Mouse (Mus musculus) midbrain, postnatal 0 days (tissue): ENCODE data around the gene Ccne1. TPM values are rescaled to one million over a fixed set of nuclear protein-coding genes. Genes with fewer than 3 reads are reported as not detected.
"Not testable (repeated sequence)": the region's sequence is repeated elsewhere in the genome, so short reads cannot be mapped to it uniquely, and the experiment has no call there.

Source experiments
- ATAC-seq: fragments of 200-750 bp; cut with Nextera tagmentation; 2 replicates; pipeline ENCODE4 v1.8.0; 2017; ENCODE audit warnings: moderate number of reproducible peaks, mild to moderate bottlenecking, moderate TSS enrichment, moderate library complexity; ENCODE audit not compliant: low FRiP score
- DNase-seq: peaks from one replicate; pipeline ENCODE4 v3.0.0-alpha.2; 2015; ENCODE audit warnings: low spot score
- H3K27ac ChIP-seq: fragments of 300-500 bp; sonication (generic); 2 replicates; pipeline ENCODE4 v1.5.1; 2014; ENCODE audit warnings: low read depth, mild to moderate bottlenecking, low read length, mixed read lengths
- H3K27me3 ChIP-seq: fragments of 300-500 bp; sonication (generic); 2 replicates; pipeline ENCODE4 v1.6.1; 2014; ENCODE audit warnings: low read length, control low read depth, mixed read lengths; ENCODE audit not compliant: insufficient read depth
- H3K36me3 ChIP-seq: fragments of 300-500 bp; sonication (generic); 2 replicates; pipeline ENCODE4 v1.6.1; 2014; ENCODE audit warnings: low read length, control low read depth, mixed read lengths; ENCODE audit not compliant: insufficient read depth
- H3K4me1 ChIP-seq: fragments of 300-500 bp; sonication (generic); 2 replicates; pipeline ENCODE4 v1.6.1; 2014; ENCODE audit warnings: mild to moderate bottlenecking, control low read depth, antibody characterized with exemption, low read length, mixed read lengths; ENCODE audit not compliant: insufficient read depth
- H3K4me2 ChIP-seq: fragments of 300-500 bp; sonication (generic); 2 replicates; pipeline ENCODE4 v1.6.1; 2014; ENCODE audit warnings: low read depth, mild to moderate bottlenecking, low read length, mixed read lengths; ENCODE audit not compliant: poor library complexity, severe bottlenecking
- H3K4me3 ChIP-seq: fragments of 300-500 bp; sonication (generic); 2 replicates; pipeline ENCODE4 v1.5.1; 2014; ENCODE audit warnings: low read depth, mild to moderate bottlenecking, low read length, moderate library complexity
- H3K9ac ChIP-seq: fragments of 300-500 bp; sonication (generic); replicated peaks from 2 replicates; pipeline ENCODE4 v1.6.1; 2014; ENCODE audit warnings: mild to moderate bottlenecking, low read length, moderate library complexity, mixed read lengths; ENCODE audit not compliant: poor library complexity, severe bottlenecking
- H3K9me3 ChIP-seq: fragments of 300-500 bp; sonication (generic); 2 replicates; pipeline ENCODE4 v1.6.1; 2016; ENCODE audit warnings: low read length, control low read depth
- CTCF ChIP-seq: IDR thresholded peaks from 2 replicates; pipeline ENCODE4 v1.5.1; 2016; ENCODE audit warnings: antibody characterized with exemption, mild to moderate bottlenecking
- WGBS: fragments of 180-500 bp; shearing (Covaris S2); extraction: QIAGEN DNeasy Blood & Tissue Kit; methylation state at CpG from one replicate; pipeline ENCODE4 v1.1.7; 2014; 5-methylcytosine and 5-hydroxymethylcytosine counted together
- polyA plus RNA-seq: library from polyadenylated mRNA; unstranded; fragments of >200 nt; fragmentation: Nextera tagmentation; extraction: Ambion mirVana; gene quantifications from 2 replicates; pipeline ENCODE4 v1.2.1, GENCODE M21; 2015
- total RNA-seq: library from RNA; depleted of rRNA; stranded (reverse); fragments of >200 nt; gene quantifications from 2 replicates; pipeline ENCODE4 v1.2.3, GENCODE M21; 2014

Ccne1 gene
- total and polyA plus RNA-seq, 2 experiments from 2014 or later, result 9.5 to 13.2 TPM

DNA sequence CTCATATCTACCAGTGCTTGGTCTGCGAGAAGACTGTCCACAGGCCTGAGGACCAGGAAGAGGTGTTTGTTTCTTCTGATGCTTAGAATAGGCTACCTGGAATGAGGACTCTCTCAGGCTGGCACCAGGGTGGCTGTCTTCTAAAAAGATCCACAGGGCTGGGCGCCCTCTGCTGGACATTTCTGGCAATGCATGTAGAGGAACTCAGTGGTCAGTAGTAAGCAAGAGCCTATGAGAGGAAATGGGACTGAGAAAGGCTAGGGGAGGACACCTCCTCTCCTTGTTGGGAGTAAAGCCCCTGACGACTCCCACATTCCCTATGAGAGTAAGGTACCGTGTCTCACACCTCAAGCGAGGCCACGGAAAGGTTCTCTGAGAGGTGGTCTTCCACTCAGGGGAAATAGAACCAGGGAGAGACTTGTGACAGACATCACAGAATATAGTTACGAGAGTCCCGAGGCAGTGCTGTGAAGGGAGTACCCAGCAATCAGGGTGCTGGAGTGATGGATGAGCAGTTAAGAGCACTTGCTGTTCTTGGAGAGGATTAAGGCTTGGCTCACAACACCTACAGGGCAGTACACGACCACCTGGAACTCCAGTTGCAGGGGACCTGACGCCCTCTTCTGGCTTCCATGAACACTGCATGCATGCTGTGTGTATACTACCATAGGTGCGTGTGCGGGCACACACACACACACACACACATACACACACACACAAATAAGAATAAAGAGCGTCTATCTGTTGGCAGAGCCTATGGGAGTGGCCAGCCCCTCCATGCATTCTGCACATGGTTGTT is 34.6 kb upstream of the Ccne1 start:
- Histone ChIP-seq H3K4me1 (no peaks in the 10 kb centered on the region), H3K9ac (no peak overlapping the region), H3K4me3 (no peak overlapping the region), H3K4me2 (no peak overlapping the region), H3K36me3 (no peaks in the 10 kb centered on the region), H3K9me3 (no peaks in the 10 kb centered on the region), H3K27ac (no peak overlapping the region), H3K27me3 (no peaks in the 10 kb centered on the region)
- 61% methylated on average over 13 of the region's 13 CpGs for WGBS
- TF ChIP-seq CTCF, result peak; percentile 97
- peak; percentile 93 for DNase-seq
- ATAC-seq, result peak; percentile 47

DNA sequence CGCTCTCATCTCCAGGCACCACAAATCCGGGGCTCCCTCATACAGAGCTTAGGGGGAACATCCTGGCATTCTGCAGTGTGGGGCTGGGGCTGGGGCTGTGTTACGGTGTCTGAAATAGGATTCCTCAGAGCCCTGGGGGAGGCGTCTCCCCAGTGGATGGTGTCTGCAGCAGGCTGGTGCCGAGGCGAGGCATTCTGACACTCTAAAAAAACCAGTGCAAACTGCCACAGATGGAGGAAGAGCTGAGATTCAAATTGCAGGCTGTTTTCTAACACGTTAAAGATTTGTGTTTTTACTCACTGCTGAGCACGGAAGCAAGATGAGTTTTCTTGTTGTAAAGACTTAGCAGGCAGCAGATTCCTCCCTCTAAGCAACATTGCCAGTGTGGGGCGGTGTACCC is 33.0 kb upstream of the Ccne1 start:
- H3K36me3 ChIP-seq, result no peaks in the 10 kb centered on the region
- WGBS, result 61% methylated on average over 9 of the region's 9 CpGs
- no peak overlapping the region for H3K4me3 ChIP-seq
- no peak for TF ChIP-seq CTCF
- no peak overlapping the region for H3K27ac ChIP-seq
- H3K9me3 ChIP-seq, result no peaks in the 10 kb centered on the region
- DNase-seq, result no peak
- H3K9ac ChIP-seq, result no peak overlapping the region
- ATAC-seq, result no peak
- no peaks in the 10 kb centered on the region for H3K4me1 ChIP-seq
- no peaks in the 10 kb centered on the region for H3K27me3 ChIP-seq
- no peak overlapping the region for H3K4me2 ChIP-seq

DNA sequence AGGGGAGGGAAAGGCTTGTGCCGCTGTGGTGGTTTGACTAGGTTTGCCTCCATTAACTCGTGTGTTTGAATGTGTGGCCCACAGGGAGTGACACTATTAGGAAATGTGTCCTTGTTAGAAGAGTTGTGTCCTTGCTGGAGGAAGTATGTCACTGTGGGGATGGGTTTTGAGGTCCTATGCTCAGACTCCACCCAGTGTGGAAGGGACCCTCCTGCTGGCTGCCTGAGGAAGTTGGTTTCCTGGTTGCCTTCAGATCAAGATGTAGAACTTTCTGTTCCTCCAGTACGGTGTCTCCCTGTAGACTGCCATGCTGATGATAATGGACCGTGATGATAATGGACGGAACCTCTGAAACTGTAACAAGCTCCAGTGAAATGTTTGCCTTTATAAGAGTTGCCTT is 27.1 kb upstream of the Ccne1 start:
- no peak for DNase-seq
- Histone ChIP-seq H3K4me2 (no peak overlapping the region), H3K27me3 (no peaks in the 10 kb centered on the region), H3K27ac (no peak overlapping the region), H3K9me3 (no peaks in the 10 kb centered on the region), H3K36me3 (no peaks in the 10 kb centered on the region), H3K4me3 (no peak overlapping the region), H3K9ac (no peak overlapping the region), H3K4me1 (no peaks in the 10 kb centered on the region)
- TF ChIP-seq CTCF, result no peak
- WGBS, result 94% methylated on average over 5 of the region's 5 CpGs
- no peak for ATAC-seq

DNA sequence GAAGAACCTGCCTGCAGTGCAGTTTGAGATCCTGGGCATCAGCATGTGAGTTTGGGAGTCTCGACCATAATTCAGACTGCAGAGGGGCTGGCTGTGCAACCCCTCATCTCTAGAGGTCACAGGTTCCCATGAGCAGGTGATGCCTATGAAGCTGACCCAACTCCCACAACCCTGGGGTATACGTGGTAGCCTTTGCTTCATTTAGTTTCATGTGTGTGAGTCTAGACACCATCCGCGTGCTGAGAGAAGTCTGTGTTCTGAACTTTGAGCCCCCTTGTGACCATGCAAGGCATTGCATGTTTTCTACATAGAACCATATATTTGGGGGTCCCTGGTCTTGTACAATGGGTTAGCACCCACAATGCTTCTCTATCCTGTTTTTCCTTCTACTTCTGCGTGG is 23.9 kb upstream of the Ccne1 start:
- H3K4me2 ChIP-seq, result no peak overlapping the region
- H3K9me3 ChIP-seq, result no peaks in the 10 kb centered on the region
- H3K9ac ChIP-seq, result no peak overlapping the region
- H3K4me3 ChIP-seq, result no peak overlapping the region
- H3K4me1 ChIP-seq, result no peaks in the 10 kb centered on the region
- no peaks in the 10 kb centered on the region for H3K36me3 ChIP-seq
- peak; percentile 68 for DNase-seq
- no peak overlapping the region for H3K27ac ChIP-seq
- 29% methylated on average over 5 of the region's 5 CpGs for WGBS
- no peak for ATAC-seq
- no peaks in the 10 kb centered on the region for H3K27me3 ChIP-seq
- TF ChIP-seq CTCF, result peak; percentile 78

DNA sequence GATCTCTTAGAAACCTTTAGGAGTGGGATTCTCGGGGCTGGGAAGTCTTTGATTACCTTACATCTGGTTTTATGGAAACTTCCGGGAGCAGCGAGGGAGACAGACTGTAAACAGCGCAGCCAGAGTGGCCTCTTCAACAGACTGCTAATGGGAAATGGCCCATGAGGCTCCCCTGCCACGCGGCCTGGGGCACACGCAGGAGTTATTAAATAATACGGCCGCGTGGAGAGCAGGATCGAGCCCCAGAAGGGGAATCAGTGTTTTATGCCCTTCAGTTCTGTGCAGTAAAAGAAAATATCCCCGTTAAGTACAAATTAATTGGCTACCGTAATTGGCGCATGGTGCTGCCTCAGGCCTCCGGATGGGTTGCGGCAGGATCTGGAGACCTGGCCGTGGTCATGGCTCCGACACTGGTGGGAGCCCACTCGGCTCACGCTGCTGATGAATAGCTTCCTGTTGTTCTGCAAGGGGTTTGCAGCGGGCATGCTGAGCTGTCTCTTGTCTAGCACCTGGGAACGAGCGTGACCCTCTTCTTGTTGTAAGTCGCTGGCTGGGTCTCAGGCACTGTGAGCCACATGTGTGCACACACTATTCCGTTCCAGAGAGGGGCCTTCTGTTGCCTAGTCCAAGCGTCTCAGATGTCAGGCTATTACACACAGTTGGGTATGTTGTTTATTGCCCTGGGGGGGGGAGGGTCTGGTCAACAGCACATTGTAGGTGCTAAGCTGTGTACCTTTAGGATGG is 22.8 kb upstream of the Ccne1 start:
- no peaks in the 10 kb centered on the region for H3K4me1 ChIP-seq
- H3K4me3 ChIP-seq, result no peak overlapping the region
- TF ChIP-seq CTCF, result no peak
- H3K36me3 ChIP-seq, result no peaks in the 10 kb centered on the region
- WGBS, result 69% methylated on average over 26 of the region's 26 CpGs
- no peak for DNase-seq
- ATAC-seq, result 0 out of 2 replicates have a peak, but pooled peaks have one; percentile 29
- 0 out of 2 replicates have a peak overlapping the region, but pooled peaks have one; percentile 19 for H3K9ac ChIP-seq
- no peaks in the 10 kb centered on the region for H3K27me3 ChIP-seq
- H3K9me3 ChIP-seq, result no peaks in the 10 kb centered on the region
- H3K27ac ChIP-seq, result no peak overlapping the region
- no peak overlapping the region for H3K4me2 ChIP-seq

DNA sequence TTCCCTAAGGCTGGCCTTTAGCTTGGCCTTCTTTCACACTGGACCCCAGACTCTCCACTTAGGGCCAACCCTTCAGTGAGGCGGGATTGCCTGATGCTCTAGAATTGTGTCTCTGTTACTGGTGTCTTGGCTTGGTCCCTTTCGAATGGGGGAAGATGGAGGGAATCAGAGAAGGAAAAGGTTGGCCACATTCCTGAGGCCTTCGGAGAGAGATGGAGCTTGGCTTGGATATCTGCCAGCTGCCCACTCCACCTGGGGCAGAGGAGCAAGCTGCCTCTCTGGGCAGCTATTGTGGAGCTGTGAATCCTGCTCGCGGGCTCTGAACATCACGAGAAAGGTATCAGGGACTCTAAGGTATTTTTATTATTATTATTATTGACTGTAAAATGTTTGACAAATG is 22.2 kb upstream of the Ccne1 start:
- no peaks in the 10 kb centered on the region for H3K36me3 ChIP-seq
- H3K9me3 ChIP-seq, result no peaks in the 10 kb centered on the region
- H3K27ac ChIP-seq, result no peak overlapping the region
- no peaks in the 10 kb centered on the region for H3K4me1 ChIP-seq
- WGBS, result 79% methylated on average over 6 of the region's 6 CpGs
- no peak for TF ChIP-seq CTCF
- H3K4me2 ChIP-seq, result no peak overlapping the region
- ATAC-seq, result no peak
- no peak overlapping the region for H3K9ac ChIP-seq
- no peaks in the 10 kb centered on the region for H3K27me3 ChIP-seq
- no peak overlapping the region for H3K4me3 ChIP-seq
- DNase-seq, result no peak

DNA sequence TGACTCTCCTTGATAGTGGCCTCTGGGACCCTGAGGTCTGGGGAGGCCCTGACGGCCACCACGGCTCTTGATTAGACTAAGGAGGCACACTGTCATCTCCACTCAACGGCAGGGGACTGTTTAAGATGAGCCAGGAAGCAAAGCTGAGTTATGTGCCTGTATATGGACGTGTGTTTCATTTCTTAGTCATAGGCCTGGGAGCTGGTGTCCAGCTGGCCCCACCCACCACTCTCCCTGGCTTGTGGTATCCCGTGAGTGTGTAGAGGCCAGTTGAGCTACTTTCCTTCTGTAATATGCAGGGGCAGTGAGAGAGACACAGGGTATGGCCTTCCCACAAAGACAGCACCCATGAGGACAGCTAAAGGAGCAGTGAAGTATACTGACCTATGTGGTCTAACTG is 20.9 kb upstream of the Ccne1 start:
- H3K4me3 ChIP-seq, H3K27ac ChIP-seq, H3K4me1 ChIP-seq, H3K9ac ChIP-seq, ATAC-seq, H3K4me2 ChIP-seq, H3K36me3 ChIP-seq, DNase-seq, H3K27me3 ChIP-seq, H3K9me3 ChIP-seq: not testable (repeated sequence)
- WGBS, result 74% methylated on average over 5 of the region's 5 CpGs
